Mouse (Mus musculus) kidney, adult 2 months (tissue): ENCODE results near the gene Drd3. TPM values are rescaled to one million over a fixed set of nuclear protein-coding genes. Genes with fewer than 3 reads are reported as not detected.
A peak's percentile ranks its signal among the peaks of the same experiment; 100 is the strongest.

Experiments used
- DNase-seq: peaks from one replicate; pipeline ENCODE4 v3.0.0; 2021
- H3K27ac ChIP-seq: fragments of 200-500 bp; 2 replicates; pipeline ENCODE4 v1.5.1; 2012; ENCODE audit warnings: low read depth, low read length, control low read depth, inconsistent platforms; ENCODE audit not compliant: insufficient read depth
- H3K27me3 ChIP-seq: fragments of 200-500 bp; replicated peaks from 2 replicates; pipeline ENCODE4 v1.6.1; 2012; ENCODE audit warnings: mild to moderate bottlenecking, moderate library complexity, low read length, inconsistent platforms; ENCODE audit not compliant: control insufficient read depth, insufficient read depth
- H3K36me3 ChIP-seq: fragments of 200-500 bp; 2 replicates; pipeline ENCODE4 v1.6.1; 2012; ENCODE audit warnings: mild to moderate bottlenecking, moderate library complexity, low read length, inconsistent platforms; ENCODE audit not compliant: control insufficient read depth, insufficient read depth
- H3K4me1 ChIP-seq: fragments of 200-500 bp; 2 replicates; pipeline ENCODE4 v1.6.1; 2011; ENCODE audit warnings: low read length; ENCODE audit not compliant: control insufficient read depth, insufficient read depth
- H3K4me3 ChIP-seq: fragments of 200-500 bp; 2 replicates; pipeline ENCODE4 v1.5.1; 2011; ENCODE audit warnings: mild to moderate bottlenecking, low read depth, low read length, control low read depth; ENCODE audit not compliant: insufficient read depth
- CTCF ChIP-seq: fragments of 200-500 bp; conservative IDR thresholded peaks from 2 replicates; pipeline ENCODE4 v1.5.1; 2011; ENCODE audit warnings: low read depth, mild to moderate bottlenecking, control low read depth, low read length, moderate library complexity, mixed read lengths; ENCODE audit not compliant: insufficient read depth, insufficient read length
- POLR2A ChIP-seq: fragments of 200-500 bp; IDR thresholded peaks from one replicate; pipeline ENCODE4 v1.6.1; 2011; ENCODE audit warnings: low read depth, low read length, control low read depth
- WGBS: fragments of 180-500 bp; shearing (Covaris S2); methylation state at CpG from one replicate; pipeline ENCODE4 v1.1.7; 2018; 5-methylcytosine and 5-hydroxymethylcytosine counted together
- polyA plus RNA-seq: library from polyadenylated mRNA; depleted of rRNA; stranded (reverse); fragments of >200 nt; gene quantifications from 2 replicates; pipeline ENCODE4 v1.2.3, GENCODE M21; 2012

The Drd3 gene
- polyA plus RNA-seq, 1 experiment: 0.08 TPM

DNA sequence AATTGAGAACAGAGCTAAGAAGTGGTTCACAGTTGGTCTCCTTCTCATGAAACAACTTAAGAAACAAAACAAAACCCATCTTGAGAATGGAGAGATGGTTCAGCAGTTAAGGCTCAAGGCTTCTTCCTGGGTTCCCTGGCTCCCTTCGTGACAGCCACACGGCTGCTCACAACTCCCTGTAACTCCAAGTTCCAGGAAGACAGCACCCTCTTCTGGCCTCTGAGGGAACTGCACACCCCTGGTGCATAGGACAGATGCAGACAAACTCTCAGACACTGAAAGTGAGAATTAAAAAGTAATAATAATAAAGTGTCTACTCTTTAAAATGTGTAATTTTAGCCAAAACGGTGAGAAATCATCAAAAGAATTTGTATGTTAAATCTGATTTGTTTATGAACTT, 29.4 kb upstream of the Drd3 start:
- Histone ChIP-seq H3K36me3 (no peaks in the 10 kb centered on the region), H3K27ac (no peak overlapping the region), H3K4me1 (no peaks in the 10 kb centered on the region), H3K27me3 (no peaks in the 10 kb centered on the region), H3K4me3 (no peak overlapping the region)
- TF ChIP-seq POLR2A (no peak), CTCF (0 out of 2 replicates have a peak, but pooled peaks have one; percentile 22)
- DNase-seq: no peak
- WGBS: 75% methylated on average over 3 of the region's 3 CpGs

DNA sequence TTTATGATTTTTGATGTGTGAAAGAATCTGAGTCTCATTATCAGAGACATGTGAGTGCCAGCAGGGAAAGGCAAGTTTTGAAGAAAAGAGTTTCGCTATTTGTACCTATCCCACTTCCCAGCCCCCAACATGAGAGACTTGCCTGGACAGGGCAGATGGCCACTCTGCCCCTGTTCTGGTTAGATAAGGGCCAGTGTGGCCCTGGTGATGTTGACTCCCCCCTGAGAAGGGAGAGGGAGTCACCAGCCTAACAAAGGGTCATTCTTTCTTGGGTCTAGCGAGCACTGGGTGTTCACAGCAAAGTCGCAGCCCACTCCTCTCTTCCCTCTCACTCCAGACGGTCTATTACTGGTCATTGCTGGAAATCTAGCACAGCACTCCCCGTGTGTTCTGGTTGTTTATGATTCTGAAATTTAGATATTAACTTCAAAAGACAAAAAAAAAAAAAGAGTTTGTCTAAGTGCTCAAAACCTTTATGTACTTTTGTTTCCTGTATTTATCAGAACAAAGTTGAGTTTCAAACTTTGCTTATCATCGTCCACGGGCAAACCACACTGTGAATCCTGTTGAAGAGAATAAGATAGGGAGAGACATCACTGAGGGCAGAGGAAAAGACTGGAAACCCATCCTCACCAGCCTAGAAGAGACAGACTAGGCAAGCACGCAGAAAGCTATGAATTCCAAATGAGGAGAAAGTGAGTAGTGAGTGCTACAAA, 24.2 kb upstream of the Drd3 start:
- no peak for DNase-seq
- Histone ChIP-seq H3K27ac (no peak overlapping the region), H3K4me3 (no peak overlapping the region), H3K36me3 (no peaks in the 10 kb centered on the region), H3K27me3 (no peaks in the 10 kb centered on the region), H3K4me1 (no peaks in the 10 kb centered on the region)
- WGBS: 81% methylated on average over 8 of the region's 8 CpGs
- TF ChIP-seq CTCF: no peak
- TF ChIP-seq POLR2A: no peak

DNA sequence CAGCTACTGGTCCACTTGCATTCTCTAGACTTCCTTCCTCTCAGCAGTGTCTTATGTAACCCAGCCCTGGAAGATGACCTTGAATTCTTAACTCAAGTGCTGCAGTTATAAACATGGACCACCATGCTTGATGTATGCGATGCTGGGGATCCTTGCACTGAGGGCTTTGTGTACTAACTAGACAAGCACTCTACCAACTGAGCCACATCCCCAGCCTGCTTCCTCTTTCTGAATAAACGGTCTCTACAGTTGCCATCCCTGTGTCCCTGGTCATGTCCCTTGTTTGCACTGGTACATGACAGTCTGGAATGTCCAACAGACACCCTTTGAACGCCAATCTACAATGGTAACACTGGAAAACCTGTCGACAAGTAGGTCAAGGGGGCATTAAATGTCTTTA, 23.5 kb upstream of the Drd3 start:
- Histone ChIP-seq H3K4me1 (no peaks in the 10 kb centered on the region), H3K4me3 (no peak overlapping the region), H3K27me3 (no peaks in the 10 kb centered on the region), H3K27ac (no peak overlapping the region), H3K36me3 (no peaks in the 10 kb centered on the region)
- 92% methylated on average over 4 of the region's 4 CpGs for WGBS
- TF ChIP-seq POLR2A: no peak
- TF ChIP-seq CTCF: no peak
- no peak for DNase-seq

DNA sequence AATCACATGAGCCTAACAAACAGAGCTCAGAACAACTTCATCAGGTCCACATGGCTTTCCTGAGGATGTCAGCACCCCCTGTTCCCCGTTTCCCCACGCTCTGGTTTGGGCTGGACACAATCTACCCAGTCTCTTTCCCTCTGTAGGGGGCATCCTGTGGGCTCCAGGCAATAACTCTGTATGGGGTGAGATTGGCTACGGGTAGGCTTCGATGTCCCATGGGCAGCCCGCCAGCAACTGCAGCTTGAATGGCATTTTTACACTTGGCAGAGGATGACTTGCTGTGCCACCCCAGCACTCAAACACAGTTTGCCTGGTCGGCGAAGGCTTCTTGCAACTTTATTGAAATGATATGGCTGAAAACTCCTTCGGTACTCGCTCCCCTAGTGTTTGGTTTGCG, 21.3 kb upstream of the Drd3 start:
- WGBS: 87% methylated on average over 10 of the region's 10 CpGs
- Histone ChIP-seq H3K27ac (no peak overlapping the region), H3K27me3 (no peaks in the 10 kb centered on the region), H3K4me1 (no peaks in the 10 kb centered on the region), H3K4me3 (no peak overlapping the region), H3K36me3 (no peaks in the 10 kb centered on the region)
- TF ChIP-seq CTCF (no peak), POLR2A (no peak)
- no peak for DNase-seq

DNA sequence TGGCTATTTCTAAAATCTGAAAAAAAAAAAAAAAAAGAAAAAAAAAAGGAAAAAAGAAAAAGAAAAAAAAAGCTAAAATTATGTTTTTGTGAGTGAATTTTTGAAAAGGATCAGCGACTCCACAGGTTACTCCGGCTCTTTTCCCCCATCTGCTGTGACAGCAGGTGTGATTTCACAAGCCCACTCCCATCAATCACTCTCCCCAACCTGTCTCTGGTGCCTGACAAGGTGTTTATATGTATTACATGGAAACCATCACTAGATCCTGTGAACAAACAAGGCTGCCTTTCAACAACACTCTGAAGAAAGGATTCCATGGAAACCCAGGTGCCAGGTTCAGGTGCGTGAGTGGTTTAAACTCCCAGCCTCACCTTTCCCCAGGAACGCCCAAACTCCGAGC, 20.9 kb upstream of the Drd3 start:
- no peak for DNase-seq
- Histone ChIP-seq H3K4me1 (no peaks in the 10 kb centered on the region), H3K4me3 (no peak overlapping the region), H3K36me3 (no peaks in the 10 kb centered on the region), H3K27me3 (no peaks in the 10 kb centered on the region), H3K27ac (no peak overlapping the region)
- 87% methylated on average over 5 of the region's 5 CpGs for WGBS
- no peak for TF ChIP-seq POLR2A
- no peak for TF ChIP-seq CTCF

DNA sequence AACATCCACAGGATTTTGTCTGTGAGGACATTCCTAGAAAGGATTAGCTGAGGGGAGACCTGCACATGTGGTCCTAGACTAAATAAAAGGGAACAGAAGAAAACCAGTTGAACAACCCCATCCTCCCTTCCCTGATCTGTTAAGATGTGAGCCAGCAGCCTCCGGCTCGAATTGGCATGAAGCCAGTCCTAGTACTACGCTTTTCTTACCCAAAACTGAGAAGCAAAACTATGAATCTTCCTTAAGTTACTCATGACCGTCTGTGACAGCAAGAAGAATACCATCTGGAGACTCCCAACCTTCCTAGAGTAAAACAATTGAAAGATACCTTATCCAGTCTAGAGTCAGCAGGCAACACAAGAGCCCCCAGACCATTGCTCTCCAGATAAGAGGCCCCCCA, 15.9 kb upstream of the Drd3 start:
- no peak overlapping the region for H3K27ac ChIP-seq
- no peak overlapping the region for H3K4me3 ChIP-seq
- no peak for DNase-seq
- 36% methylated on average over 4 of the region's 4 CpGs for WGBS
- TF ChIP-seq POLR2A: no peak
- no peak for TF ChIP-seq CTCF
- H3K4me1 ChIP-seq: no peaks in the 10 kb centered on the region
- no peaks in the 10 kb centered on the region for H3K27me3 ChIP-seq
- H3K36me3 ChIP-seq: no peaks in the 10 kb centered on the region

DNA sequence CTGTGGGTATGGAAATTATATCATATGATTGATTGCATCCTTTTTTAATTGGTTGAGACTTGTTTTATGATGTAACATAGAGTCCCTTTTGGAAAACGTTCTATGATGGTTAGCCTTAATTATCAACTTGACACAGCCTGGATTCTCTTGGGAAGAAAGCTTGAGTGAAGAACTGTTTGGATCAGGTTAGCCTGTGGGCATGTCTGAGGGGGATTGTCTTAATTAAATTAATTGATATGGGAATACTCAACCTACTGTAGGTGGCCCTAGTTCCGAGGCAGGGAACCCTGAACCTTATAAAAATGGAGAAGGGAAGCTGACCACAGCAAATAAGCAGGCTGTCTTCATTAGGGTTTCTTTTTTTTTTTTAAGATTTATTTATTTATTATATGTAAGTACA, 12.9 kb upstream of the Drd3 start:
- WGBS: 68% methylated on average over 2 of the region's 2 CpGs
- no peaks in the 10 kb centered on the region for H3K4me1 ChIP-seq

DNA sequence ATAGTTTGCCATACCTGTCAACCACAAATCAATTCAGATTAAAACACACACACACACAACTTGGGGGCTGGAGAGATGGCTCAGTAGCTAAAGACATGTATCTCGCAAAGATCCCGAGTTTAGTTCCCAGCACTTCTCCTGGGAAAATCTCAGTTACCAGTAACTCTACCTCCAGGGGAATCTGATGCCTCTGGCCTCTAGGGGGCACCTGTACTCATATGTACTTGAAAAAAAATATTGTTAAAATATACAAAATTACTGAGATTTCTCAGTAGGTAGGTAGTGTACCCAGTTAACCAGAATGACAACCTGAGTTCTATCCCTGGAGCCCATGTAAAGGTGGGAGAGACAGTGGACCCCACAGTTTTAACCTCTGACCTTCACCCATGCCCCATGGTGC, 5.4 kb upstream of the Drd3 start:
- no peaks in the 10 kb centered on the region for H3K27me3 ChIP-seq
- H3K36me3 ChIP-seq: no peaks in the 10 kb centered on the region
- no peaks in the 10 kb centered on the region for H3K4me1 ChIP-seq
- no peak overlapping the region for H3K4me3 ChIP-seq
- no peak overlapping the region for H3K27ac ChIP-seq
- no peak for DNase-seq
- WGBS: 83% methylated on average over 2 of the region's 2 CpGs
- TF ChIP-seq CTCF: no peak
- no peak for TF ChIP-seq POLR2A

More for the DNA sequence above, 12.9 kb upstream of the Drd3 start:
- H3K4me3 ChIP-seq: no peak overlapping the region
- TF ChIP-seq POLR2A (no peak), CTCF (no peak)
- no peak for DNase-seq
- no peak overlapping the region for H3K27ac ChIP-seq
- no peaks in the 10 kb centered on the region for H3K27me3 ChIP-seq
- no peaks in the 10 kb centered on the region for H3K36me3 ChIP-seq
